Mouse (Mus musculus): Measurements from ENCODE around the gene B4gat1. TPM values are rescaled to one million over a fixed set of nuclear protein-coding genes. Genes with fewer than 3 reads are reported as not detected.
A peak's percentile ranks its signal among the peaks of the same experiment; 100 is the strongest.
"Not testable (repeated sequence)": the region's sequence is repeated elsewhere in the genome, so short reads cannot be mapped to it uniquely, and the experiment has no call there.

Gene B4gat1
- total RNA-seq, 2 experiments from 2014 or later = 0.75 to 0.99 TPM

DNA sequence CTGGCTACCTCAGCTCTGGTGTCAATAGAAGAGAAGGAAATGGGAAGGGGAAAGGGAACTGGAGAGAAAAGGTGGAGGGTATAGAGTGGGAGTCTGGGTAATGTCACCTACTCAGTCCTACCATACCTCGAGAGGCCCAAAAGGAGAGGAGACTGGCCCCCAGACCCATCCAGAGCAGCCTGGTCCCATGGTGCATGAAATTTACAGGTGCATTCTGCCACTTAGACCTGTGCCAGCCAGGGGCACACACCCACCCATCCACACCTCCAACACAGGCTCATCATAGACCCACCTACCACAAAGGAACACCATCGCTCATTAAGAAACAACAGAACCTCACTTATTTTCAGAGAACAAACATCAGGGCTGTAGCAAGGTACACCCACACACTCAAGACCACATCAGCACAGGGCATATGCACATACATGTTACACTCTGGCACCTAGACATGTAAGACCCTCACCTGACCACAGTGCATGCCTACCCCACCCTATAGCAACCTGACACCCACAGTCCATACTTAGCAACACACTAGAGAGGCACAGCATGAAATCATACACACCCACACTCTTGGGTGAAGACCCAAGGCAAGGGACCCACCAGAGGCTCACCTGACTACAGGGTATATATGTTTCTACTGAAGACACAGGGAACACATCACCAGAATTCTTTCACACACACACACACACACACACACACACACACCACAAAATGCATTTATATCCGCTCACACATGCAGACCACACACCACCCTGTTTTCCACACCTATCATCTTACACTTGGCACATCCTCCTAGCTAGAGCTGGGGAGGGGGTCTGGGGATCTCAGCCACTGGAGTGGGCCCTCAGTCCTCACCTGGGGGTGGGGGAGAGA is 45.6 kb downstream of the B4gat1 start:
- no peak for ATAC-seq (replicated peaks; ENCODE audit: poor library complexity)

DNA sequence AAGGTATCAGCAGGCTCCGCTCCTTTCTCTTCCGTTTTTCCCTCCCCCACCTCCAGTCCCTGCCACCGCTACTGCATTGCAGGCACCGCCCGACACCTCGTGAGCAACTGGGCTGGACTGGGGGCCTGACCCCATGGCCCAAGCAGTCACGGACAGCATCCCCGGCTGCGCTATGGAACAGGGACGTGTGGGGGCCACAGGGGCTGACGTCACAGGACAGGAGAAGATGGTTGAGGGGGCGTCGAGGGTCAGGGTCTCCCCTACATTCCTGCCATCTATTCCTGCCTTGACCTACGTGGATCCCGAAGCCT is 46.2 kb downstream of the B4gat1 start:
- ATAC-seq (replicated peaks; ENCODE audit: poor library complexity) = no peak

DNA sequence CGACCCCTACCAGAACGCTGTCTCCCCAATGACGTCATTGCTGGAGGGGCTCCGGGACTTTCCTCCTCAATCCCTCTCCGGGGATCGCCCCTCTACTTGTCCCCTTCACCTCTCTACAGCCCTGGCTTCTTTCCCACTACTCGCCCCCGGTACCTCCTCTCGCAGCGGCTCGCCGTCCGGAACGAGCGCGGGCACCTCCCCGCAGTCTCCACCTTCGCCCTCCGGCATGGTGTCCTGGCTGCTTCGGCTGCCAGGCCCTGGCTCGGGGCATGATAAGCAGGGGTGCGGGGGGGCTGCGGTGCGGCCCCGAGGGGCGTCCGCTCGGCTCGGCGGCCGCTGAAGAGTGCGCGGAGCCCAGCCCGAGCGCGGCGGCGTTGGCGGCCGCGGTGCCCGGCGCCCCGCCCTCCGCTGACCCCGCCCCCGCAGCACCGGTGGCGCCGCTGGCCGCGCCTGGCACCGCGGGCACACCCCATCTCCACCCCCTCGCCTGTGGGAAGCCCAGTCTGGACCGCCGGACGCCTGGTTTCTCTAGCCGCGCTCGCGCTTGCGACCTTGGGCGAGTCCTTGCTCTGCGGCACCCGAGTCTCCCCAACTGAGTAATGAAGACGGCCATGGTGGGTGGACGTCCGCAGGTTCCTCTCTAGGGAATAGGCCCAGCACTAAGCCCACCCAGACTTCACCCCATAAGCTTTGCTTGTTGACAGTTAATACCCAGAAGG is 46.7 kb downstream of the B4gat1 start, which contains the start of gene Tmem151a:
Gene Tmem151a, minus strand, starts transcription at position 387 of the 719 bp plus-strand sequence.
- no peak for ATAC-seq (replicated peaks; ENCODE audit: poor library complexity)

DNA sequence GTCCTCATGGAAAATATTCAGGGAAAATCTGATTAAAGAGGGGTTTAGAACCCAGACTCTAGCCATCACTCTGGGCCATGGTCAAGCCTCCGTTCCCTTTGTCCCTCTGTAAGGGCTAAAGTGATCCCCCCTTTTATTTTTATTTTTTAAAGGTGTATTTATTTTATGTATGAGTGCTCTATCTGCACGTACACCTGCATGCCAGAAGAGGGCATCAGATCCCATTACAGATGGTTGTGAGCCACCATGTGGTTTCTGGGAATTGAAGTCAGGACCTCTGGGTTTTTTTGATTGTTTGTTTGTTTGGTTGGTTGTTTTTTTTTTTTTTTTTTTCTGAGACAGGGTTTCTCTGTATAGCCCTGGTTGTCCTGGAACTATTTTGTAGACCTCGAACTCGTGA is 47.9 kb downstream of the B4gat1 start:
- ATAC-seq (replicated peaks; ENCODE audit: poor library complexity) = not testable (repeated sequence)

DNA sequence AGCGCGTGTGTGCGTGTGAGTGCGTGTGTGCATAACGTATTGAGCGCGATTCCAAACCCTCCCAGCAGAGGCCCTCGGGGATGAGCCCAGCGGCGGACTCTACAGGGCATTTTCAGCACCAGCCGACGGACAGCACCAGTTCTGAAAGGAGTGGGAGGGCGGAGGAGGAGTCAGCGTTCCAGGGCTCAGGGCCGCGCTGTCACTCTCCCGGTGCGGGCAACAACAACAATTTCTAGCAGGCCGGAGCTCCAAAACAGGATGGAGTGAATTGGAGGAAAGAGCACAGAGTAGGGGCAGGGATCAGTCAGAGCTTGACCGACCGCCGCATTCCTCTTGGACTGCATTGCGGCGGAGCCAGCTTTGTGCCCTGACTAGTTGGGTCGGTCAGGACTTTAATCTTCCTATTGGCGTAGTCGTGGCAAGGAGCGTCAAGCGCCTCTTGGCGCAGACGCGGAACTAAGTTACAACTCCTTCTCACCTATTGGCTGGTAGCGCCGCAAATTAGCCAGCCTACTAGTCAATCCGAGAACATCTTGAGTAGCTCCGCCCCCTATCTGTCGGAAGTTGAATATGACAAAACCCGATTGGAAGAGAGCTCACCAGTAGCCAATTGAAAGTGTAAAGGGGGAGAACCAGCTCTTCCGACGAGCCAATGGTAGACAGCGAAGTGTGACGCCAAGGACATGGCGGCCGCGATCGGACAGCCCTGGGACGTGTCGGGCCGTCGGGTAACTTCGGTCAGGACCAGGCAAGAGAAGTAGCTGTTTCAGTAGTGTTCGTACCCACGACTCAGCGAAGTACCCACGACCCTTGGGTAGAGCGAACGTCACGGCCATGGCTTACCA is 49.5 kb downstream of the B4gat1 start, which contains the start of gene Yif1a:
Gene Yif1a, plus strand, starts transcription at position 655 of the 845 bp plus-strand sequence.
- peak; percentile 87 for ATAC-seq (replicated peaks; ENCODE audit: poor library complexity)

DNA sequence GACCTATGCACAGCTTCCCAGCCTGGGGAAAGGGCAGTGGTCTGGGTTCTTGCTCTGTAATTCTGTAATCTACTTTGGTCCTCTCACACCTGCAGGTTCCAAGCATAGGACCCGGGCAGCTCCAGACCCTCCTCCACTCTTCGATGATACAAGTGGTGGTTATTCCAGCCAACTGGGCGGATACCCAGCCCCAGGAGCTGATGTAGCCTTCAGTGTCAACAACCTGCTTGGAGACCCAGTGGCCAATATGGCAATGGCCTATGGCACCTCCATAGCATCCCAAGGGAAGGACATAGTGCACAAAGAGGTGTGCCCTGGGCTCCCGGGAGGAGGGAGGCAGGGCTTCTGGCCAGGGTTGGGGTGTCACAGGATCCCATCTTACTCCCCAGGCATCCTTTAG is 50.7 kb downstream of the B4gat1 start:
- no peak for ATAC-seq (replicated peaks; ENCODE audit: poor library complexity)

Other genes starting within 250 kb of the B4gat1 start
- gene Rbm4, start 244.9 kb upstream of the B4gat1 start, total RNA-seq (2015) = 34.2 and 37.0 TPM in 2 replicates
- gene Rbm4, start 244.9 kb upstream of the B4gat1 start, total RNA-seq (2017) = 57.1 and 89.5 TPM in 2 replicates
- 23.2 and 23.5 TPM in 2 replicates for gene Gm21992, start 227.2 kb upstream of the B4gat1 start, total RNA-seq (2015)
- 18.2 and 35.5 TPM in 2 replicates for gene Gm21992, start 227.2 kb upstream of the B4gat1 start, total RNA-seq (2017)
- gene Rbm14, start 227.2 kb upstream of the B4gat1 start, total RNA-seq (2015) = 42.7 and 45.9 TPM in 2 replicates
- gene Rbm14, start 227.2 kb upstream of the B4gat1 start, total RNA-seq (2017) = 18.9 and 20.8 TPM in 2 replicates
- gene Ccs, start 199.5 kb upstream of the B4gat1 start, total RNA-seq (2015) = 30.0 and 30.6 TPM in 2 replicates
- gene Ccs, start 199.5 kb upstream of the B4gat1 start, total RNA-seq (2017) = 31.9 and 32.3 TPM in 2 replicates
- gene Ccdc87, start 199.5 kb upstream of the B4gat1 start, total RNA-seq (2015) = not detected in 2 replicates
- not detected in 2 replicates for gene Ccdc87, start 199.5 kb upstream of the B4gat1 start, total RNA-seq (2017)
- 2.0 and 6.8 TPM in 2 replicates for gene Ctsf, start 183.7 kb upstream of the B4gat1 start, total RNA-seq (2015)
- gene Ctsf, start 183.7 kb upstream of the B4gat1 start, total RNA-seq (2017) = 2.9 and 11.5 TPM in 2 replicates
- gene Actn3, start 160.9 kb upstream of the B4gat1 start, total RNA-seq (2015) = 0.20 TPM in 1 of 2 replicates, not detected in the other
- not detected in 2 replicates for gene Actn3, start 160.9 kb upstream of the B4gat1 start, total RNA-seq (2017)
- 6.8 TPM in 2 replicates for gene Zdhhc24, start 160.2 kb upstream of the B4gat1 start, total RNA-seq (2015)
- 3.6 and 6.8 TPM in 2 replicates for gene Zdhhc24, start 160.2 kb upstream of the B4gat1 start, total RNA-seq (2017)
- gene Bbs1, start 132.2 kb upstream of the B4gat1 start, total RNA-seq (2015) = 0.59 and 0.88 TPM in 2 replicates
- gene Bbs1, start 132.2 kb upstream of the B4gat1 start, total RNA-seq (2017) = 2.2 and 3.2 TPM in 2 replicates
- gene Dpp3, start 110.5 kb upstream of the B4gat1 start, total RNA-seq (2015) = 29.5 and 31.6 TPM in 2 replicates
- 46.3 and 47.9 TPM in 2 replicates for gene Dpp3, start 110.5 kb upstream of the B4gat1 start, total RNA-seq (2017)
- gene Peli3, start 95.7 kb upstream of the B4gat1 start, total RNA-seq (2015) = not detected in 2 replicates
- gene Peli3, start 95.7 kb upstream of the B4gat1 start, total RNA-seq (2017) = not detected in 2 replicates
- gene Mrpl11, start 76.7 kb upstream of the B4gat1 start, total RNA-seq (2015) = 32.3 and 32.4 TPM in 2 replicates
- gene Mrpl11, start 76.7 kb upstream of the B4gat1 start, total RNA-seq (2017) = 51.6 and 63.6 TPM in 2 replicates
- gene Npas4, start 48.5 kb upstream of the B4gat1 start, total RNA-seq (2015) = not detected in 2 replicates
- not detected in 2 replicates for gene Npas4, start 48.5 kb upstream of the B4gat1 start, total RNA-seq (2017)
- gene Slc29a2, start 15.0 kb upstream of the B4gat1 start, total RNA-seq (2015) = 3.6 and 5.2 TPM in 2 replicates
- 1.1 and 2.9 TPM in 2 replicates for gene Slc29a2, start 15.0 kb upstream of the B4gat1 start, total RNA-seq (2017)
- 6.1 and 6.4 TPM in 2 replicates for gene AC124502.3, start 65 bp downstream of the B4gat1 start, total RNA-seq (2015)
- 8.0 and 8.2 TPM in 2 replicates for gene AC124502.3, start 65 bp downstream of the B4gat1 start, total RNA-seq (2017)
- 12.8 and 19.7 TPM in 2 replicates for gene Brms1, start 2.5 kb downstream of the B4gat1 start, total RNA-seq (2015)
- 36.6 and 39.8 TPM in 2 replicates for gene Brms1, start 2.5 kb downstream of the B4gat1 start, total RNA-seq (2017)
- 0.17 and 0.22 TPM in 2 replicates for gene Rin1, start 11.7 kb downstream of the B4gat1 start, total RNA-seq (2015)
- 0.12 and 0.47 TPM in 2 replicates for gene Rin1, start 11.7 kb downstream of the B4gat1 start, total RNA-seq (2017)
- gene Cd248, start 29.3 kb downstream of the B4gat1 start, total RNA-seq (2015) = 0.20 and 0.30 TPM in 2 replicates
- gene Cd248, start 29.3 kb downstream of the B4gat1 start, total RNA-seq (2017) = 0.20 and 0.25 TPM in 2 replicates
- gene Tmem151a, start 46.7 kb downstream of the B4gat1 start, total RNA-seq (2015) = 0.02 TPM in 1 of 2 replicates, not detected in the other
- not detected in 2 replicates for gene Tmem151a, start 46.7 kb downstream of the B4gat1 start, total RNA-seq (2017)
- gene Yif1a, start 49.7 kb downstream of the B4gat1 start, total RNA-seq (2015) = 44.2 and 45.3 TPM in 2 replicates
- gene Yif1a, start 49.7 kb downstream of the B4gat1 start, total RNA-seq (2017) = 9.1 and 12.3 TPM in 2 replicates
- gene Cnih2, start 59.7 kb downstream of the B4gat1 start, total RNA-seq (2015) = 0.17 and 0.66 TPM in 2 replicates
- not detected in 2 replicates for gene Cnih2, start 59.7 kb downstream of the B4gat1 start, total RNA-seq (2017)
- 50.8 and 56.7 TPM in 2 replicates for gene Rab1b, start 68.2 kb downstream of the B4gat1 start, total RNA-seq (2015)
- 78.1 and 106 TPM in 2 replicates for gene Rab1b, start 68.2 kb downstream of the B4gat1 start, total RNA-seq (2017)
- 1.2 and 1.6 TPM in 2 replicates for gene Klc2, start 79.7 kb downstream of the B4gat1 start, total RNA-seq (2015)
- gene Klc2, start 79.7 kb downstream of the B4gat1 start, total RNA-seq (2017) = 2.7 and 3.8 TPM in 2 replicates
- gene Pacs1, start 234.3 kb downstream of the B4gat1 start, total RNA-seq (2015) = 14.8 and 16.2 TPM in 2 replicates
- 5.1 and 7.1 TPM in 2 replicates for gene Pacs1, start 234.3 kb downstream of the B4gat1 start, total RNA-seq (2017)